Mouse (Mus musculus) stomach, embryonic 15.5 days (tissue): ENCODE results near the gene Ttc30a2. TPM values are rescaled to one million over a fixed set of nuclear protein-coding genes. Genes with fewer than 3 reads are reported as not detected.
"Not testable (repeated sequence)": the region's sequence is repeated elsewhere in the genome, so short reads cannot be mapped to it uniquely, and the experiment has no call there.

Source experiments
- ATAC-seq: fragments of 200-750 bp; cut with Nextera tagmentation; 2 replicates; pipeline ENCODE4 v1.8.0; 2017; ENCODE audit warnings: low read depth, moderate number of reproducible peaks, moderate TSS enrichment; ENCODE audit not compliant: insufficient read depth, low FRiP score
- H3K27ac ChIP-seq: fragments of 300-500 bp; sonication (generic); 2 replicates; pipeline ENCODE4 v1.5.1; 2015; ENCODE audit warnings: mild to moderate bottlenecking, inconsistent platforms
- H3K27me3 ChIP-seq: fragments of 300-500 bp; sonication (generic); replicated peaks from 2 replicates; pipeline ENCODE4 v1.6.1; 2015; ENCODE audit warnings: inconsistent platforms
- H3K36me3 ChIP-seq: fragments of 300-500 bp; sonication (generic); 2 replicates; pipeline ENCODE4 v1.6.1; 2015; ENCODE audit warnings: inconsistent platforms
- H3K4me1 ChIP-seq: fragments of 300-500 bp; sonication (generic); 2 replicates; pipeline ENCODE4 v1.6.1; 2015; ENCODE audit warnings: inconsistent platforms
- H3K4me2 ChIP-seq: fragments of 300-500 bp; sonication (generic); 2 replicates; pipeline ENCODE4 v1.6.1; 2015; ENCODE audit warnings: mild to moderate bottlenecking, inconsistent platforms
- H3K4me3 ChIP-seq: fragments of 300-500 bp; sonication (generic); replicated peaks from 2 replicates; pipeline ENCODE4 v1.5.1; 2015; ENCODE audit warnings: inconsistent platforms
- H3K9ac ChIP-seq: fragments of 300-500 bp; sonication (generic); 2 replicates; pipeline ENCODE4 v1.6.1; 2015; ENCODE audit warnings: inconsistent platforms
- H3K9me3 ChIP-seq: fragments of 300-500 bp; sonication (generic); 2 replicates; pipeline ENCODE4 v1.6.1; 2016; ENCODE audit warnings: inconsistent platforms
- WGBS: fragments of 180-500 bp; shearing (Covaris S2); methylation state at CpG from one replicate; pipeline ENCODE4 v1.1.7; 2015; 5-methylcytosine and 5-hydroxymethylcytosine counted together
- polyA plus RNA-seq: library from polyadenylated mRNA; unstranded; fragments of >200 nt; fragmentation: Nextera tagmentation; extraction: Ambion mirVana; gene quantifications from 2 replicates; pipeline ENCODE4 v1.2.1, GENCODE M21; 2015

Ttc30a2 gene
- polyA plus RNA-seq, result 0.19 and 0.37 TPM in 2 replicates

DNA sequence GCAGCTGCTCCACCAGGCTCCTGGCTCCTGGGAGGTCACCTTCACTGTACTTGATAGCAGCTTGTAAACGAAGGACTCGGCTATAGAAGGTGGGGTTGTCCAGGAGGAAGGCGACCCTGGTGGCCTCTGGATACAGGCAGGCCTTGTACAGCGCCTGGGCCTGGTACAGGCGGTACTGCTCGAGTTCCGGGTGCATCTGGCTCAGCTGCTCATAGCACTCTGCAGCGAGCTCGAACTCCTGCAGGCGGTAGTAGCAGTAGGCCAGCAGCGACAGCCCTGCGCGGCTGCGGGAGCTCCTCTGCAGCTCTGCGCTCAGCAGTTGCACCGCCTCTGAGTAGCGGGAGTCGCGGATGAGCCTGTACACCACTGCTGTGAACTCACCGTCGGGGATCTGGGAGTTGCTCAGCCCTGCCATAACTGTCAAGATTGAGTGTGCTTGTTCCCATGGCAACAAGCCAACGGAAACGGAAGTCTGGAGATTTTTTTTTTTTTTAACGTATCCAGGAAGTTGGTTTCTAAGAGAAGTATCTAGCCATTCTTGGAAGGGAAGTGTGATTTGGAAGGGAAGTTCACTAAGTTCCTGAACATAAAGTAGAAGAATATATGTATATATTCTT, at the start of gene Ttc30a2:
Gene Ttc30a2 (minus strand): TSS at position 419 of the 617 bp plus-strand sequence.
- not testable (repeated sequence) for H3K4me3 ChIP-seq, H3K9ac ChIP-seq, H3K4me1 ChIP-seq, H3K9me3 ChIP-seq, H3K27ac ChIP-seq, H3K27me3 ChIP-seq, H3K36me3 ChIP-seq, H3K4me2 ChIP-seq
- WGBS, result 31% methylated on average over 20 of the region's 24 CpGs
- peak; percentile 36; the same call in 1 of the 2 replicates for ATAC-seq

DNA sequence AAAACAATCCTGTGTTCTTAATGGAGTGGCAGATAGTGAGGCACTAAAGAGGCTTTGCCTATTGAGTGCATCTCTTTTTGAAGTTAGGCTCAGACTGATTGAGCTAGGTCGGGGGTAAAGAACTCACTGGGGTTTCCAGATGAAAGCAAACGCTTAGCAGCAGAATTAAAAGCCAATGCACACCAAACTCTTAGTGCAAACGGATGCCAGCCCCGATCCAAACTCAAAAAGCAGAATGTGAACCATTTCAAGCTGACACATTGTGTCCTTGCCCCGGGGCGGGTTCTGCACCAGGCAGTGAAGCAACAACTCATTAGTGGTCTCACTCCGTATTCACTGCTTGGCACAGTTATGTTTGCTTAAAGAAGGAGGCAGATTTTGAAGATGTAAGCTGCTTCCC, 38.9 kb upstream of the Ttc30a2 start:
- H3K4me2 ChIP-seq, result no peak overlapping the region
- no peak for ATAC-seq
- no peaks in the 10 kb centered on the region for H3K9me3 ChIP-seq
- H3K27ac ChIP-seq, result no peak overlapping the region
- H3K4me1 ChIP-seq, result no peaks in the 10 kb centered on the region
- H3K36me3 ChIP-seq, result no peaks in the 10 kb centered on the region
- no peaks in the 10 kb centered on the region for H3K27me3 ChIP-seq
- no peak overlapping the region for H3K4me3 ChIP-seq
- no peak overlapping the region for H3K9ac ChIP-seq
- 20% methylated on average over 7 of the region's 7 CpGs for WGBS

DNA sequence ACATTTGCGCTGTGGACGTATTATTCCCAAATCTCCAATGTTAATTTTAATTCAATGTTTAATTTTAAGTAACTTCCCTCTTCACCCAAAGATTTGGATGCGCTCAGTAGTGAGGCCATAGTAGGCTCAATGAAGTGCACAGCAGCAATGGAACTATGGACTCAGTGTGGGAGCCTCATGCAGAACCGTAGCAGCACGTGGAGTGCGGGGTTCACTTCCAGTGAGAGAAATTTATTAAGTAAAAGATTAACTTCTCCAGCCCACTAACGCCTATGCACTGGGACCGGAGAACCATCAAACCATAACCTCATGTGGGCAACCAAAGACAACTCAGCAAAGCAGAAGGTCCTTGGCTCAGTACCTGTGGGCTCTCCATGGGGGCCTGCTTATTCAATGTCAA, 38.2 kb upstream of the Ttc30a2 start:
- H3K9ac ChIP-seq, result no peak overlapping the region
- H3K4me1 ChIP-seq, result no peaks in the 10 kb centered on the region
- H3K4me2 ChIP-seq, result no peak overlapping the region
- WGBS, result 86% methylated on average over 8 of the region's 8 CpGs
- no peaks in the 10 kb centered on the region for H3K27me3 ChIP-seq
- no peaks in the 10 kb centered on the region for H3K36me3 ChIP-seq
- H3K9me3 ChIP-seq, result no peaks in the 10 kb centered on the region
- H3K27ac ChIP-seq, result no peak overlapping the region
- H3K4me3 ChIP-seq, result no peak overlapping the region
- ATAC-seq, result no peak

DNA sequence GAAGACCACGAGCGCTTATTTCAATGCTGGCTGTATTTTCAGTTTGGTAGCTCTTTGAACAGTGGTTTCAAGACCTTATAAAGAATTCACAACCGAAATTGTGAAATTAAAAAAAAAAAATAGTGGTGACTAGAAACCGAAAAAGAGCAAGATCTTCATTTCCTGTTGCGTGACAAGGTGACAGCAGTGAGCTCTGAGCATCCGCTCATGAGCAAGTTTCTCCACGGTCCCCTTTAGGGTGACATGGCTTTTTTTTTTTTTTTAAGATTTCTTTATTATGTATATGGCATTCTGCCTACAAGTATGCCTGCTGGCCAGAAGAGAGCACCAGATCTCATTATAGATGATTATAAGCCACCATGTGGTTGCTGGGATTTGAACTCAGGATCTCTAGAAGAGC, 37.5 kb upstream of the Ttc30a2 start:
- Histone ChIP-seq H3K9me3 (no peaks in the 10 kb centered on the region), H3K4me1 (no peaks in the 10 kb centered on the region), H3K36me3 (no peaks in the 10 kb centered on the region), H3K4me3 (no peak overlapping the region), H3K27ac (no peak overlapping the region), H3K4me2 (no peak overlapping the region), H3K9ac (no peak overlapping the region), H3K27me3 (no peaks in the 10 kb centered on the region)
- no peak for ATAC-seq
- 91% methylated on average over 7 of the region's 7 CpGs for WGBS

DNA sequence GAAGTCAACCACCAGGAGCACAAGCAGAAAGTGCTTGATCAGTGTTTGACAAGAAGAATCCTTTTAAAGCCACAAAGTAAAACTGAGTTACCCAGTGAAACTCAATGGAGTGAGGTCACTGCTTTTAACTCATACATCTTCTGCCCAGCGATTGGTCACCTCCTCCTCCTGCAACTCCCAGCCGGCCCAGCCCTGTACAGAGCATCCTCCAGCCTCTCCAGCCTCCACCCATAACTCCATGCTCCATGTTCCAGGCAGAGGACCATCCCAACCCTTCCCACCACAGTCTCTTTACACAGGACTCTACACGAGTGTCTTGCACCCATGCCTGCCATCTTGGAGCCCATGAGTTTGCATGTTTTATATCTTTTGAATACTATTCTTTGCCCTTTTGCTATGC, 36.7 kb upstream of the Ttc30a2 start:
- Histone ChIP-seq H3K9ac (no peak overlapping the region), H3K27me3 (no peaks in the 10 kb centered on the region), H3K4me1 (no peaks in the 10 kb centered on the region), H3K4me3 (no peak overlapping the region), H3K36me3 (no peaks in the 10 kb centered on the region), H3K9me3 (no peaks in the 10 kb centered on the region), H3K4me2 (no peak overlapping the region), H3K27ac (no peak overlapping the region)
- WGBS, result 73% methylated on average over 3 of the region's 3 CpGs
- no peak for ATAC-seq

DNA sequence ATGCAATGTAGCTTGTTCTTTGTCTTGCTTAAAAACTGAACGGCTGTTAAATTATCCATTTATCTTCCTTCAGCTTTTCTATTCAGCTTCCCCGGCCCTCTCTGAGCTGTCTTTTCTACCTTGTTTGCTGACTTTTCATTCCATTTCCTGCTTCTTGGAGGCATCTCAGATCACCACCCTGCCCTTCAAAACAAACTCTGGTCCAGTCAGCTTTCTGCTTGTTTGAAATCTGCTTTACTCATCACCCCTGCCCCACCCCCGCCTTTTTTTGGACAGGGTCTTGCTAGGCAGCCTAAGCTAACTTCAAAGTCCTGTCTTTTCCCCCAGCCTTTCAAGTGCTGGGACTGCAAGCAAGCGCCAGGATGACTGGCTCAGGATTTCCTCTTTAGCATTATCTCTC, 28.2 kb upstream of the Ttc30a2 start:
- 21% methylated on average over 4 of the region's 4 CpGs for WGBS
- ATAC-seq, result no peak
- no peak overlapping the region for H3K27ac ChIP-seq
- no peak overlapping the region for H3K4me2 ChIP-seq
- no peaks in the 10 kb centered on the region for H3K36me3 ChIP-seq
- no peak overlapping the region for H3K9ac ChIP-seq
- no peaks in the 10 kb centered on the region for H3K4me1 ChIP-seq
- no peaks in the 10 kb centered on the region for H3K27me3 ChIP-seq
- no peaks in the 10 kb centered on the region for H3K9me3 ChIP-seq
- H3K4me3 ChIP-seq, result no peak overlapping the region

DNA sequence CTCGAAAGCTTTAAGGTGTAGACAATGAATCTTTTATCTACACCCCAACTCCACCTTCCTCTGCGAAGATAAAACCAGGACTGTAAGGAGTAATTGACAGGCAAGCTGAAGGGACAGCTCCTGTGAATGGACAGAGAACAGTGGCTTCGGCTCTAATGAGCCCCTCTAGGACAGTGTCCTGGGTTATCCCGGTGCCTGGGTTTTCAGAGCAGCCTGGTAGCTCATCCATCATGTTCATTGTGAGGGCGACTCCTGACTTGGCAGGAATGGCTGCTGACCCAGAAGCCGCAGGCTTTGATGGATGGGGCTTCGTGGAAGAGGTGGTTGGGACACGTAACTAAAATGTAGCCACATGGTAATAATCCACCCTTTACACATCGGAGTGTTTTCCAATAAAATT, 24.9 kb upstream of the Ttc30a2 start:
- H3K9me3 ChIP-seq, result no peaks in the 10 kb centered on the region
- no peak overlapping the region for H3K27ac ChIP-seq
- H3K4me3 ChIP-seq, result no peak overlapping the region
- H3K4me1 ChIP-seq, result 0 out of 2 replicates have a peak, but pooled peaks cover 4% of the 10 kb centered on the region
- no peaks in the 10 kb centered on the region for H3K36me3 ChIP-seq
- no peaks in the 10 kb centered on the region for H3K27me3 ChIP-seq
- WGBS, result 44% methylated on average over 9 of the region's 9 CpGs
- H3K4me2 ChIP-seq, result no peak overlapping the region
- no peak overlapping the region for H3K9ac ChIP-seq
- no peak for ATAC-seq

DNA sequence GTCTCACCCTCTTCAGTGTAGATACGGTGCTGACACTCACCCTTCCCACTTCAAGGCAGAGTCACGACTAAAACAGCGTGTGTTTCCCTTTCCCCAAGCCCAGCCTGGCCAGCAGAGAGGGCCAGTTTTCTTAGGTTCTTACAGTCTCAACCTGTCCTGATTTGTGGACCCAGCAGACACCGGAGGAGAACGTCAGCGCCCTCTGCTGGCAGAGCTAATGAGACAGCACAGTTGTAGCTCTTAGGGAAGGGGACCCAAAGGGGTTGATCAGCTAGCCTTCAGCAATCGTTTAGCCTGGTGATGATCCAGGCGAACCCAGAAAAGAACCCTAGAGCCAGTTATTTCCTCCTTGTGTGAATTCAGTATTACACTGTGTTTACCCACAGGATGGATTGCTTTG, 23.4 kb upstream of the Ttc30a2 start:
- H3K4me1 ChIP-seq, result 0 out of 2 replicates have a peak, but pooled peaks cover 4% of the 10 kb centered on the region
- H3K36me3 ChIP-seq, result no peaks in the 10 kb centered on the region
- ATAC-seq, result no peak
- 46% methylated on average over 8 of the region's 8 CpGs for WGBS
- no peak overlapping the region for H3K9ac ChIP-seq
- no peak overlapping the region for H3K27ac ChIP-seq
- no peak overlapping the region for H3K4me2 ChIP-seq
- H3K27me3 ChIP-seq, result no peaks in the 10 kb centered on the region
- H3K4me3 ChIP-seq, result no peak overlapping the region
- no peaks in the 10 kb centered on the region for H3K9me3 ChIP-seq

DNA sequence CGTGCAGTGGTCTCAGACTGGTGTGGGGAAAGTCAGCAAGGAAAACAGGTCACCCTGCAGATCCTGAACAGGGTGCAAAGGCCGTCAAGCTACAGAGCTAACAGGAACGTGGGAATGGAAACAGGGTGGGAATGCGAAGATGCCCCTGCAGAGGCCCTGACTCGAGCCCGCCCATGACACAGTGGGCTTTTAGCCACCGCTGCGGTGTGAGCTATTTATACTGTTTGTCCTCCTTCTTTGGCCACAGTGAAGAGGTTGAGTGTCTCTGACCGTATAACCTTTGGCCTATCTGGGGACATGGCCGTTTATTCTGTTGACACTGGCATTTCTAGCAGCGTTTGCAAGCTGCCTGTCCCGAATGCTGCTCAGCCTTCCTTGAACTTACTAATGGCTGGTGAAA, 21.7 kb upstream of the Ttc30a2 start:
- Histone ChIP-seq H3K27ac (no peak overlapping the region), H3K4me1 (0 out of 2 replicates have a peak, but pooled peaks cover 4% of the 10 kb centered on the region), H3K9me3 (no peaks in the 10 kb centered on the region), H3K36me3 (no peaks in the 10 kb centered on the region), H3K4me3 (no peak overlapping the region), H3K27me3 (no peaks in the 10 kb centered on the region), H3K4me2 (no peak overlapping the region), H3K9ac (no peak overlapping the region)
- ATAC-seq, result no peak
- WGBS, result 39% methylated on average over 12 of the region's 12 CpGs

DNA sequence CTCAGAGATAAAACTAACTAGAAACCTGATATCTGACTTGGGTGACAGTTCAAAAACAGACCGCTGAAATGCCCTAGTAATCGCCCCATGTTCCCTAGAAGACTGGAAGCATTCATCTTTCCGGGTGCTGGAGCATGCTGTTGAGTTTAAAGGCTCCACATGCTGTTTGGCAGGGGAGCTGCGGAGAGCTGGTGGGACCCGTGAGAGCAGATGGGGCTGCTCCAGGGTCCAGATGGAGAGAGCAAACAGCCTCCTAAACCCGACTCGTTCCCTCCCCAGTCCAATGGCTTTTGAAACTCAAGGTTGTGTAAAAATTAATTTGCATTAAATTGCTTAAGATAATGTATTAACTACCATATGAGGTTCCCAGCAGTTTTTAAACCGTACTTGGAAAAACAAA, 20.7 kb upstream of the Ttc30a2 start:
- no peak; the same call in 1 of the 2 replicates for ATAC-seq

DNA sequence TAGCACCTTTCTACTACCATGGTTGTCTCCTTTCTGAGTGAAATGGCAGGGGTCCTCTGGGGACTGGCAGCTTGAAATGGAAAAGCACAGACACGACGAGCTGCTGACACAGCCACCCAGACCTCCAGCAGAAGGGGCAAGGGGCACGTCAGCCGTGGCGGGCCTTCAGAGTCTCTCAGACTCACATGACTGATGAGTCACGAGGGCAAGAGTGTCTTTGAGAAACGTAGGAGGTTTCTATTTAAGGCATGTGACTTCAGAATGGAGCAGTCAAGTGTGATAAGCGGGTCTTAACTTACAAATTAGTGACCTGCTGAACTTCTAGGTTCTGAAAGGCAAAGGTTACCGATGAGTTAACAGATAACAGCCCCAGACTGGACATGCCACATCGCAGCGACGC, 19.8 kb upstream of the Ttc30a2 start:
- WGBS, result 45% methylated on average over 12 of the region's 12 CpGs
- Histone ChIP-seq H3K4me3 (no peak overlapping the region), H3K4me2 (no peak overlapping the region), H3K9ac (no peak overlapping the region), H3K36me3 (no peaks in the 10 kb centered on the region), H3K27ac (no peak overlapping the region), H3K4me1 (0 out of 2 replicates have a peak, but pooled peaks cover 4% of the 10 kb centered on the region), H3K27me3 (no peaks in the 10 kb centered on the region), H3K9me3 (no peaks in the 10 kb centered on the region)
- ATAC-seq, result no peak

More for the DNA sequence above, 20.7 kb upstream of the Ttc30a2 start:
- H3K27me3 ChIP-seq, result no peaks in the 10 kb centered on the region
- WGBS, result 27% methylated on average over 8 of the region's 8 CpGs
- H3K4me3 ChIP-seq, result no peak overlapping the region
- H3K9ac ChIP-seq, result no peak overlapping the region
- H3K36me3 ChIP-seq, result no peaks in the 10 kb centered on the region
- no peak overlapping the region for H3K27ac ChIP-seq
- H3K4me1 ChIP-seq, result 0 out of 2 replicates have a peak, but pooled peaks cover 4% of the 10 kb centered on the region
- 0 out of 2 replicates have a peak overlapping the region, but pooled peaks have one; percentile 9 for H3K4me2 ChIP-seq
- no peaks in the 10 kb centered on the region for H3K9me3 ChIP-seq

DNA sequence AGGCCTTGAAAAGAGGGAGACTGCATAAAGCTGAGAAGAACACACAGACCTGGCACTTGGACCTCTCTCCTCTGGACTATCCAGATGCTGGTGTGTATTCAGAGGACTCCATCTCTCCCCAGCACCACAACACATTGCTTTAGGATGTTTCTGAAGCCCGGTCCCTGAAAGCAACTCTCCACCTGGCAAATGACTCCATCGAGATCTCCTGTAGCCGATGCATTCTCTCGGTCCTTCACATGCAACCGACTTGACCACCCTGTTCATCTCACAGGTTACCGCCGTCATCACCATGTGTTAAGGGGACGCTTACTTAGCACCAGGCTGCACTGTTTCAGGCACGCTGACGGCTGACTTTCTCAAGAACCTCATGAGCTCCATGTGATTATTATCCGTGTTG, 16.9 kb upstream of the Ttc30a2 start:
- Histone ChIP-seq H3K9ac (no peak overlapping the region), H3K27me3 (no peaks in the 10 kb centered on the region), H3K4me1 (peaks cover 3% of the 10 kb centered on the region; the same call in 1 of the 2 replicates), H3K36me3 (no peaks in the 10 kb centered on the region), H3K4me3 (no peak overlapping the region), H3K4me2 (no peak overlapping the region), H3K9me3 (no peaks in the 10 kb centered on the region), H3K27ac (no peak overlapping the region)
- 92% methylated on average over 11 of the region's 11 CpGs for WGBS
- no peak for ATAC-seq
